Comparison of ENCODE assay signal across 8 mouse cellular contexts in the genomic region with DNA sequence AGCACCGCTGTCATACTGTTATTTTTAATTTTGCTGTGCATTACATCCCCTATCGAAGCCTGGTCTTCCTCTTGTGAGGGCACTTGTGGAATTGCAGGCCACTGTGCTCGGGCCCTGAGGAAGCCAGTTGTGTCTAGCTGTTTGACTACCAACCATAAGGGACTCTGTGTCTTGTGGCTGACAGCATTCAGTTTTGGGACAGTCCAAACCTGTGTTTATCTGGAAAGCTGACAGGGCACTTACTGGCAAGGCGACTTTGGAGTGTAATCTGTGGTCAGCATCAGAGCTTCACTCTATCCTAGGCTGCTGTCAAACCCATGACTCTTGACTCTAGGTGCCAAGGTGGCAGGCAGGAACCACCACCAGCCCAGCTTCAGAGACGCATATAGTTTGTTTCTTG. TPM values are rescaled to one million over a fixed set of nuclear protein-coding genes. Genes with fewer than 3 reads are reported as not detected.
A peak's percentile ranks its signal among the peaks of the same experiment; 100 is the strongest.
DNase-seq lines count a peak whose midpoint lies in the region; ATAC-seq and TF ChIP-seq lines count a peak whose summit lies in the region.

No protein-coding gene starts in this region.

- H3K36me3 ChIP-seq in erythroblast, embryonic 14.5 days (ENCODE audit: control insufficient read depth) = peaks cover 53% of the 10 kb centered on the region
- H3K36me3 ChIP-seq in lung, embryonic 15.5 days = peaks cover 2% of the 10 kb centered on the region; the same call in 1 of the 2 replicates
- H3K36me3 ChIP-seq in limb, embryonic 12.5 days = peaks cover 19% of the 10 kb centered on the region

- WGBS in lung, embryonic 15.5 days = 73% methylated on average over 5 of the region's 5 CpGs
- 84% methylated on average over 5 of the region's 5 CpGs for WGBS in limb, embryonic 12.5 days
- WGBS in olfactory bulb, adult 2 months = 63% methylated on average over 5 of the region's 5 CpGs

- TF ChIP-seq POLR2A in olfactory bulb, adult 2 months (IDR thresholded peaks at IDR 0.05; ENCODE audit: insufficient read depth, low read depth, low read length) = no peak

- no peaks in the 10 kb centered on the region for H3K27me3 ChIP-seq in erythroblast, embryonic 14.5 days (ENCODE audit: control insufficient read depth)
- H3K27me3 ChIP-seq in lung, embryonic 15.5 days = no peaks in the 10 kb centered on the region
- no peaks in the 10 kb centered on the region for H3K27me3 ChIP-seq in limb, embryonic 12.5 days

- peaks cover 73% of the 10 kb centered on the region for H3K4me1 ChIP-seq in erythroblast, embryonic 14.5 days (ENCODE audit: control insufficient read depth)
- H3K4me1 ChIP-seq in lung, embryonic 15.5 days = peaks cover 31% of the 10 kb centered on the region
- peaks cover 27% of the 10 kb centered on the region for H3K4me1 ChIP-seq in limb, embryonic 12.5 days (replicated peaks)
- H3K4me1 ChIP-seq in olfactory bulb, adult 2 months (ENCODE audit: control insufficient read depth, insufficient read depth, low read length) = peaks cover 31% of the 10 kb centered on the region

- no peak for TF ChIP-seq CTCF in olfactory bulb, adult 2 months (IDR thresholded peaks at IDR 0.05; ENCODE audit: insufficient read depth, low read depth, low read length)

- no peak for DNase-seq in lung, postnatal 36 days
- DNase-seq in cerebellum, postnatal 25 days = no peak
- DNase-seq in thymus, postnatal 36 days = no peak

- H3K9ac ChIP-seq in lung, embryonic 15.5 days = peak overlapping the region; percentile 93; the same call in 1 of the 2 replicates
- peak overlapping the region; percentile 84; the same call in 1 of the 2 replicates for H3K9ac ChIP-seq in limb, embryonic 12.5 days (replicated peaks)

- H3K9me3 ChIP-seq in erythroblast, embryonic 14.5 days (ENCODE audit: control insufficient read depth, low read length) = no peaks in the 10 kb centered on the region
- no peaks in the 10 kb centered on the region for H3K9me3 ChIP-seq in lung, embryonic 15.5 days
- no peaks in the 10 kb centered on the region for H3K9me3 ChIP-seq in limb, embryonic 12.5 days

- ATAC-seq in erythroblast, adult 5-6 weeks (replicated peaks; ENCODE audit: low FRiP score, poor library complexity, severe bottlenecking) = no peak
- no peak for ATAC-seq in lung, embryonic 15.5 days (ENCODE audit: borderline replicate concordance, extremely low read depth, low FRiP score, low TSS enrichment)
- ATAC-seq in limb, embryonic 12.5 days (ENCODE audit: insufficient number of reproducible peaks, insufficient read depth, low FRiP score, low TSS enrichment, low read depth) = no peak

- peak overlapping the region; percentile 93 for H3K4me3 ChIP-seq in erythroblast, embryonic 14.5 days (replicated peaks)
- H3K4me3 ChIP-seq in lung, embryonic 15.5 days = peak overlapping the region; percentile 86; the same call in 1 of the 2 replicates
- peak overlapping the region; percentile 74 for H3K4me3 ChIP-seq in limb, embryonic 12.5 days (replicated peaks)
- H3K4me3 ChIP-seq in olfactory bulb, adult 2 months (ENCODE audit: insufficient read depth, low read depth, low read length) = 0 out of 2 replicates have a peak overlapping the region, but pooled peaks have one; percentile 80

- H3K27ac ChIP-seq in lung, embryonic 15.5 days = 0 out of 2 replicates have a peak overlapping the region, but pooled peaks have one; percentile 95
- H3K27ac ChIP-seq in limb, embryonic 12.5 days = no peak overlapping the region
- H3K27ac ChIP-seq in olfactory bulb, adult 2 months (ENCODE audit: insufficient read depth, low read depth, low read length) = no peak overlapping the region

- H3K4me2 ChIP-seq in lung, embryonic 15.5 days = peak overlapping the region; percentile 85
- peak overlapping the region; percentile 84 for H3K4me2 ChIP-seq in limb, embryonic 12.5 days

RNA-seq across cellular contexts. Expression of a gene that starts 1.8 kb away (rescaled TPM):
- 3.3 and 3.8 TPM in 2 replicates for polyA plus RNA-seq in erythroblast, embryonic 14.5 days (2012)
- total RNA-seq in erythroblast, adult 5-6 weeks (2015; ENCODE audit: low replicate concordance) = 2.5 and 5.2 TPM in 2 replicates
- total RNA-seq in erythroblast, adult 5-6 weeks (2017; ENCODE audit: low replicate concordance) = 4.0 and 4.7 TPM in 2 replicates
- 17.2 and 17.5 TPM in 2 replicates for polyA plus RNA-seq in lung, embryonic 15.5 days (2015; fragmentation: Nextera tagmentation; extraction: Ambion mirVana)
- 18.7 and 21.2 TPM in 2 replicates for polyA plus RNA-seq in limb, embryonic 12.5 days (2016; fragmentation: Nextera tagmentation; extraction: Ambion mirVana)
- polyA plus RNA-seq in olfactory bulb, adult 2 months (2012; ENCODE audit: insufficient read depth, insufficient read length, low replicate concordance, missing spikeins) = not detected in 2 replicates

RNA-seq across cellular contexts. Expression of a gene that starts 13.3 kb away (rescaled TPM):
- polyA plus RNA-seq in erythroblast, embryonic 14.5 days (2012) = 2.6 and 3.8 TPM in 2 replicates
- total RNA-seq in erythroblast, adult 5-6 weeks (2015; ENCODE audit: low replicate concordance) = 21.7 and 45.3 TPM in 2 replicates
- total RNA-seq in erythroblast, adult 5-6 weeks (2017; ENCODE audit: low replicate concordance) = 10.9 and 18.1 TPM in 2 replicates
- 50.0 and 54.4 TPM in 2 replicates for polyA plus RNA-seq in lung, embryonic 15.5 days (2015; fragmentation: Nextera tagmentation; extraction: Ambion mirVana)
- polyA plus RNA-seq in limb, embryonic 12.5 days (2016; fragmentation: Nextera tagmentation; extraction: Ambion mirVana) = 50.3 and 50.7 TPM in 2 replicates
- polyA plus RNA-seq in olfactory bulb, adult 2 months (2012; ENCODE audit: insufficient read depth, insufficient read length, low replicate concordance, missing spikeins) = not detected in 2 replicates

RNA-seq across cellular contexts. Expression of a gene that starts 13.6 kb away (rescaled TPM):
- 255 and 264 TPM in 2 replicates for polyA plus RNA-seq in erythroblast, embryonic 14.5 days (2012)
- total RNA-seq in erythroblast, adult 5-6 weeks (2015; ENCODE audit: low replicate concordance) = 27.1 and 47.4 TPM in 2 replicates
- total RNA-seq in erythroblast, adult 5-6 weeks (2017; ENCODE audit: low replicate concordance) = 53.5 and 56.9 TPM in 2 replicates
- polyA plus RNA-seq in lung, embryonic 15.5 days (2015; fragmentation: Nextera tagmentation; extraction: Ambion mirVana) = 307 and 313 TPM in 2 replicates
- polyA plus RNA-seq in limb, embryonic 12.5 days (2016; fragmentation: Nextera tagmentation; extraction: Ambion mirVana) = 280 and 286 TPM in 2 replicates
- polyA plus RNA-seq in olfactory bulb, adult 2 months (2012; ENCODE audit: insufficient read depth, insufficient read length, low replicate concordance, missing spikeins) = not detected in 2 replicates

RNA-seq across cellular contexts. Expression of a gene that starts 30.5 kb away (rescaled TPM):
- polyA plus RNA-seq in erythroblast, embryonic 14.5 days (2012) = 107 and 138 TPM in 2 replicates
- 653 and 914 TPM in 2 replicates for total RNA-seq in erythroblast, adult 5-6 weeks (2015; ENCODE audit: low replicate concordance)
- total RNA-seq in erythroblast, adult 5-6 weeks (2017; ENCODE audit: low replicate concordance) = 249 and 1,009 TPM in 2 replicates
- 909 and 953 TPM in 2 replicates for polyA plus RNA-seq in lung, embryonic 15.5 days (2015; fragmentation: Nextera tagmentation; extraction: Ambion mirVana)
- polyA plus RNA-seq in limb, embryonic 12.5 days (2016; fragmentation: Nextera tagmentation; extraction: Ambion mirVana) = 882 and 891 TPM in 2 replicates
- polyA plus RNA-seq in olfactory bulb, adult 2 months (2012; ENCODE audit: insufficient read depth, insufficient read length, low replicate concordance, missing spikeins) = 789 TPM in 1 of 2 replicates, not detected in the other

RNA-seq across cellular contexts. Expression of a gene that starts 34.5 kb away (rescaled TPM):
- polyA plus RNA-seq in erythroblast, embryonic 14.5 days (2012) = 53.1 and 68.2 TPM in 2 replicates
- total RNA-seq in erythroblast, adult 5-6 weeks (2015; ENCODE audit: low replicate concordance) = 2.9 and 14.0 TPM in 2 replicates
- 5.2 and 9.5 TPM in 2 replicates for total RNA-seq in erythroblast, adult 5-6 weeks (2017; ENCODE audit: low replicate concordance)
- 120 and 122 TPM in 2 replicates for polyA plus RNA-seq in lung, embryonic 15.5 days (2015; fragmentation: Nextera tagmentation; extraction: Ambion mirVana)
- 142 and 151 TPM in 2 replicates for polyA plus RNA-seq in limb, embryonic 12.5 days (2016; fragmentation: Nextera tagmentation; extraction: Ambion mirVana)
- not detected in 2 replicates for polyA plus RNA-seq in olfactory bulb, adult 2 months (2012; ENCODE audit: insufficient read depth, insufficient read length, low replicate concordance, missing spikeins)

Comparison
In these comparisons a context has a peak if more than half of its experiments do, and no peak if none do; other contexts are left out.
1. RNA of a gene that starts 1.8 kb away (polyA plus RNA-seq): not detected in olfactory bulb, adult 2 months; 18.7 to 21.2 TPM in limb, embryonic 12.5 days, 17.2 to 17.5 TPM in lung, embryonic 15.5 days and 3.3 to 3.8 TPM in erythroblast, embryonic 14.5 days; every median in the first group is over 10 times any median in the second.
2. RNA of a gene that starts 13.3 kb away (polyA plus RNA-seq): 50.0 to 54.4 TPM in lung, embryonic 15.5 days and 50.3 to 50.7 TPM in limb, embryonic 12.5 days; 2.6 to 3.8 TPM in erythroblast, embryonic 14.5 days and not detected in olfactory bulb, adult 2 months; every median in the first group is over 10 times any median in the second.
3. Peak in every context shown above with its lines, with median percentiles within 50 percentile points of each other: H3K4me3 ChIP-seq.